Mouse (Mus musculus): ENCODE measurements around the gene Ssr1.

- no peak for TF ChIP-seq POLR2A (IDR thresholded peaks at IDR 0.05; ENCODE audit: insufficient read depth, low read depth, low read length)
- TF ChIP-seq CTCF (IDR thresholded peaks at IDR 0.05), result no peak
- TF ChIP-seq EP300 (IDR thresholded peaks at IDR 0.05; ENCODE audit: insufficient read depth, low read depth, low read length), result no peak
Observed at GRCm38 (mm10) chr13:38012436-38012835, 18.4 kb upstream of the Ssr1 start.

Data from heart, adult 2 months (tissue).